Mouse (Mus musculus) forebrain, embryonic 13.5 days (tissue): Measurements from ENCODE around the gene Fam83e. TPM values are rescaled to one million over a fixed set of nuclear protein-coding genes. Genes with fewer than 3 reads are reported as not detected.
A peak's percentile ranks its signal among the peaks of the same experiment; 100 is the strongest.

Source experiments
- ATAC-seq: fragments of 200-750 bp; cut with Nextera tagmentation; 2 replicates; pipeline ENCODE4 v1.8.0; 2017
- H3K27ac ChIP-seq: fragments of 300-500 bp; sonication (generic); 2 replicates; pipeline ENCODE4 v1.5.1; 2015; ENCODE audit warnings: inconsistent platforms, mild to moderate bottlenecking, moderate library complexity
- H3K27me3 ChIP-seq: fragments of 300-500 bp; sonication (generic); 2 replicates; pipeline ENCODE4 v1.6.1; 2015; ENCODE audit warnings: mild to moderate bottlenecking, inconsistent platforms
- H3K36me3 ChIP-seq: fragments of 300-500 bp; sonication (generic); 2 replicates; pipeline ENCODE4 v1.6.1; 2015; ENCODE audit warnings: mild to moderate bottlenecking, inconsistent platforms; ENCODE audit not compliant: poor library complexity, severe bottlenecking
- H3K4me1 ChIP-seq: fragments of 300-500 bp; sonication (generic); 2 replicates; pipeline ENCODE4 v1.6.1; 2015; ENCODE audit warnings: inconsistent platforms
- H3K4me2 ChIP-seq: fragments of 300-500 bp; sonication (generic); 2 replicates; pipeline ENCODE4 v1.6.1; 2015; ENCODE audit warnings: inconsistent platforms, mild to moderate bottlenecking, moderate library complexity
- H3K4me3 ChIP-seq: fragments of 300-500 bp; sonication (generic); 2 replicates; pipeline ENCODE4 v1.5.1; 2015; ENCODE audit warnings: mild to moderate bottlenecking, inconsistent platforms
- H3K9ac ChIP-seq: fragments of 300-500 bp; sonication (generic); 2 replicates; pipeline ENCODE4 v1.6.1; 2015; ENCODE audit warnings: mild to moderate bottlenecking, inconsistent platforms
- H3K9me3 ChIP-seq: fragments of 300-500 bp; sonication (generic); replicated peaks from 2 replicates; pipeline ENCODE4 v1.6.1; 2016; ENCODE audit warnings: inconsistent platforms
- WGBS: fragments of 180-500 bp; shearing (Covaris S2); methylation state at CpG from one replicate; pipeline ENCODE4 v1.1.7; 2015; 5-methylcytosine and 5-hydroxymethylcytosine counted together
- polyA plus RNA-seq: library from polyadenylated mRNA; unstranded; fragments of >200 nt; fragmentation: Nextera tagmentation; extraction: Ambion mirVana; gene quantifications from 2 replicates; pipeline ENCODE4 v1.2.1, GENCODE M21; 2015

Fam83e gene
- polyA plus RNA-seq, 1 experiment from 2014 or later: 1.3 TPM

- ATAC-seq: peak; percentile 77
- Histone ChIP-seq H3K4me1 (peaks cover 49% of the 10 kb centered on the region), H3K4me2 (peak within 1 kb of the TSS; percentile 96), H3K9ac (peak within 1 kb of the TSS; percentile 98), H3K27ac (peak within 1 kb of the TSS; percentile 90), H3K4me3 (peak within 1 kb of the TSS; percentile 93), H3K27me3 (no peaks in the 10 kb centered on the region), H3K9me3 (no peaks in the 10 kb centered on the region), H3K36me3 (peaks cover 46% of the 10 kb centered on the region)
- WGBS: 0% methylated on average over 41 of the region's 41 CpGs
Observed at GRCm38 (mm10) chr7:45717918-45718297, 3.1 kb upstream of the Fam83e start, which contains the start of gene Sphk2. Gene Sphk2 (minus strand): TSS chr7:45718002.

GRCm38 (mm10) chr7:45718331-45718730, 2.7 kb upstream of the Fam83e start:
- peak; percentile 3; the same call in 1 of the 2 replicates for ATAC-seq
- WGBS: under 1% methylated on average over 20 of the region's 20 CpGs
- Histone ChIP-seq H3K9ac (peak overlapping the region; percentile 98), H3K27me3 (no peaks in the 10 kb centered on the region), H3K9me3 (no peaks in the 10 kb centered on the region), H3K27ac (peak overlapping the region; percentile 90), H3K36me3 (peaks cover 46% of the 10 kb centered on the region), H3K4me1 (peaks cover 49% of the 10 kb centered on the region), H3K4me3 (peak overlapping the region; percentile 93), H3K4me2 (peak overlapping the region; percentile 96)

GRCm38 (mm10) chr7:45719180-45719579, 1.8 kb upstream of the Fam83e start:
- WGBS: 80% methylated on average over 10 of the region's 10 CpGs
- H3K4me1 ChIP-seq: peaks cover 47% of the 10 kb centered on the region
- H3K9me3 ChIP-seq: no peaks in the 10 kb centered on the region

GRCm38 (mm10) chr7:45719738-45720412, 1.1 kb upstream of the Fam83e start:
- H3K4me2 ChIP-seq: peak overlapping the region; percentile 96
- H3K27ac ChIP-seq: no peak overlapping the region
- peaks cover 59% of the 10 kb centered on the region for H3K36me3 ChIP-seq
- H3K4me1 ChIP-seq: peaks cover 40% of the 10 kb centered on the region
- ATAC-seq: no peak
- peak overlapping the region; percentile 93; the same call in 1 of the 2 replicates for H3K4me3 ChIP-seq
- 92% methylated on average over 16 of the region's 16 CpGs for WGBS
- H3K27me3 ChIP-seq: no peaks in the 10 kb centered on the region
- H3K9ac ChIP-seq: peak overlapping the region; percentile 98
- no peaks in the 10 kb centered on the region for H3K9me3 ChIP-seq

More at GRCm38 (mm10) chr7:45719180-45719579, 1.8 kb upstream of the Fam83e start:
- H3K4me3 ChIP-seq: peak overlapping the region; percentile 93
- peaks cover 52% of the 10 kb centered on the region for H3K36me3 ChIP-seq
- ATAC-seq: no peak
- peak overlapping the region; percentile 96 for H3K4me2 ChIP-seq
- H3K27me3 ChIP-seq: no peaks in the 10 kb centered on the region
- H3K9ac ChIP-seq: peak overlapping the region; percentile 98
- no peak overlapping the region for H3K27ac ChIP-seq

GRCm38 (mm10) chr7:45721234-45721571, 191 bp downstream of the Fam83e start:
- H3K9ac ChIP-seq: no peak overlapping the region; the same call in 1 of the 2 replicates

GRCm38 (mm10) chr7:45721642-45722347, 783 bp downstream of the Fam83e start:
- H3K4me3 ChIP-seq: no peak overlapping the region
- H3K4me1 ChIP-seq: peaks cover 25% of the 10 kb centered on the region
- WGBS: 71% methylated on average over 13 of the region's 13 CpGs
- H3K9ac ChIP-seq: no peak overlapping the region
- H3K27me3 ChIP-seq: no peaks in the 10 kb centered on the region
- ATAC-seq: no peak
- H3K27ac ChIP-seq: no peak overlapping the region
- H3K4me2 ChIP-seq: no peak overlapping the region
- peaks cover 78% of the 10 kb centered on the region for H3K36me3 ChIP-seq
- H3K9me3 ChIP-seq: no peaks in the 10 kb centered on the region

More at GRCm38 (mm10) chr7:45721234-45721571, 191 bp downstream of the Fam83e start:
- Histone ChIP-seq H3K27me3 (no peaks in the 10 kb centered on the region), H3K4me1 (peaks cover 31% of the 10 kb centered on the region), H3K9me3 (no peaks in the 10 kb centered on the region), H3K36me3 (peaks cover 72% of the 10 kb centered on the region), H3K4me2 (no peak overlapping the region), H3K4me3 (no peak overlapping the region), H3K27ac (peak overlapping the region; percentile 6; the same call in 1 of the 2 replicates)
- ATAC-seq: no peak
- WGBS: 84% methylated on average over 7 of the region's 7 CpGs

GRCm38 (mm10) chr7:45722348-45722713, 1.3 kb downstream of the Fam83e start:
- no peak overlapping the region for H3K4me2 ChIP-seq
- peaks cover 83% of the 10 kb centered on the region for H3K36me3 ChIP-seq
- 77% methylated on average over 13 of the region's 13 CpGs for WGBS
- no peaks in the 10 kb centered on the region for H3K27me3 ChIP-seq
- H3K27ac ChIP-seq: no peak overlapping the region
- no peak overlapping the region for H3K9ac ChIP-seq
- H3K4me3 ChIP-seq: no peak overlapping the region
- H3K9me3 ChIP-seq: no peaks in the 10 kb centered on the region
- H3K4me1 ChIP-seq: peaks cover 20% of the 10 kb centered on the region
- ATAC-seq: no peak

GRCm38 (mm10) chr7:45723301-45723700, 2.3 kb downstream of the Fam83e start:
- 0 out of 2 replicates have a peak overlapping the region, but pooled peaks have one; percentile 27 for H3K9ac ChIP-seq
- H3K36me3 ChIP-seq: peaks cover 89% of the 10 kb centered on the region
- no peaks in the 10 kb centered on the region for H3K27me3 ChIP-seq
- H3K4me1 ChIP-seq: peaks cover 20% of the 10 kb centered on the region
- H3K4me3 ChIP-seq: no peak overlapping the region
- no peak overlapping the region for H3K27ac ChIP-seq
- H3K9me3 ChIP-seq: no peaks in the 10 kb centered on the region
- no peak for ATAC-seq
- H3K4me2 ChIP-seq: no peak overlapping the region
- WGBS: 86% methylated on average over 4 of the region's 4 CpGs

GRCm38 (mm10) chr7:45723781-45724180, 2.8 kb downstream of the Fam83e start:
- Histone ChIP-seq H3K27me3 (no peaks in the 10 kb centered on the region), H3K9me3 (no peaks in the 10 kb centered on the region), H3K4me3 (no peak overlapping the region), H3K9ac (no peak overlapping the region), H3K27ac (no peak overlapping the region), H3K36me3 (peaks cover 90% of the 10 kb centered on the region), H3K4me2 (no peak overlapping the region), H3K4me1 (peaks cover 16% of the 10 kb centered on the region)
- WGBS: 93% methylated on average over 14 of the region's 14 CpGs
- no peak for ATAC-seq

- H3K27ac ChIP-seq: no peak overlapping the region
- 0 out of 2 replicates have a peak, but pooled peaks cover 5% of the 10 kb centered on the region for H3K4me1 ChIP-seq
- no peak overlapping the region for H3K4me2 ChIP-seq
- no peaks in the 10 kb centered on the region for H3K9me3 ChIP-seq
- H3K36me3 ChIP-seq: peaks cover 90% of the 10 kb centered on the region
- H3K4me3 ChIP-seq: no peak overlapping the region
- no peak for ATAC-seq
- no peaks in the 10 kb centered on the region for H3K27me3 ChIP-seq
- H3K9ac ChIP-seq: no peak overlapping the region
- WGBS: 93% methylated on average over 9 of the region's 9 CpGs
Observed at GRCm38 (mm10) chr7:45725151-45725550, 4.1 kb downstream of the Fam83e start.

- H3K4me1 ChIP-seq: 0 out of 2 replicates have a peak, but pooled peaks cover 5% of the 10 kb centered on the region
- no peaks in the 10 kb centered on the region for H3K9me3 ChIP-seq
- H3K4me2 ChIP-seq: no peak within 1 kb of the TSS
- H3K9ac ChIP-seq: no peak within 1 kb of the TSS; the same call in 1 of the 2 replicates
- peaks cover 86% of the 10 kb centered on the region for H3K36me3 ChIP-seq
- no peaks in the 10 kb centered on the region for H3K27me3 ChIP-seq
- ATAC-seq: no peak
- 94% methylated on average over 11 of the region's 11 CpGs for WGBS
- H3K27ac ChIP-seq: no peak within 1 kb of the TSS
- no peak within 1 kb of the TSS for H3K4me3 ChIP-seq
Observed at GRCm38 (mm10) chr7:45725713-45726112, 4.7 kb downstream of the Fam83e start, which contains the start of gene Spaca4. Gene Spaca4 (minus strand): TSS chr7:45725813.

- WGBS: 91% methylated on average over 10 of the region's 10 CpGs
- no peak overlapping the region for H3K4me3 ChIP-seq
- peaks cover 79% of the 10 kb centered on the region for H3K36me3 ChIP-seq
Observed at GRCm38 (mm10) chr7:45726419-45726818, 5.4 kb downstream of the Fam83e start.

More at GRCm38 (mm10) chr7:45726419-45726818, 5.4 kb downstream of the Fam83e start:
- Histone ChIP-seq H3K27me3 (no peaks in the 10 kb centered on the region), H3K9me3 (no peaks in the 10 kb centered on the region), H3K4me1 (0 out of 2 replicates have a peak, but pooled peaks cover 2% of the 10 kb centered on the region), H3K9ac (no peak overlapping the region; the same call in 1 of the 2 replicates), H3K27ac (no peak overlapping the region), H3K4me2 (no peak overlapping the region)
- ATAC-seq: no peak
